Mouse (Mus musculus) stomach, postnatal 0 days (tissue): ENCODE data around the gene Asxl1. TPM values are rescaled to one million over a fixed set of nuclear protein-coding genes. Genes with fewer than 3 reads are reported as not detected.

ENCODE experiments used
- ATAC-seq: fragments of 200-750 bp; cut with Nextera tagmentation; 2 replicates; pipeline ENCODE4 v1.8.0; 2017; ENCODE audit not compliant: low FRiP score, low TSS enrichment
- DNase-seq: peaks from one replicate; pipeline ENCODE4 v3.0.0-alpha.2; 2016; ENCODE audit warnings: low spot score
- H3K27ac ChIP-seq: fragments of 300-500 bp; sonication (generic); replicated peaks from 2 replicates; pipeline ENCODE4 v1.5.1; 2014; ENCODE audit warnings: mild to moderate bottlenecking, control low read depth
- H3K27me3 ChIP-seq: fragments of 300-500 bp; sonication (generic); 2 replicates; pipeline ENCODE4 v1.6.1; 2014; ENCODE audit warnings: low read length; ENCODE audit not compliant: control insufficient read depth, insufficient read depth
- H3K36me3 ChIP-seq: fragments of 300-500 bp; sonication (generic); 2 replicates; pipeline ENCODE4 v1.6.1; 2014; ENCODE audit warnings: low read length, mixed read lengths; ENCODE audit not compliant: control insufficient read depth, insufficient read depth
- H3K4me1 ChIP-seq: fragments of 300-500 bp; sonication (generic); replicated peaks from 2 replicates; pipeline ENCODE4 v1.6.1; 2014; ENCODE audit warnings: antibody characterized with exemption; ENCODE audit not compliant: control insufficient read depth, insufficient read depth
- H3K4me2 ChIP-seq: fragments of 300-500 bp; sonication (generic); replicated peaks from 2 replicates; pipeline ENCODE4 v1.6.1; 2014; ENCODE audit warnings: low read depth, mild to moderate bottlenecking, control low read depth, moderate library complexity
- H3K4me3 ChIP-seq: fragments of 300-500 bp; sonication (generic); 2 replicates; pipeline ENCODE4 v1.5.1; 2014; ENCODE audit warnings: low read depth, low read length, control low read depth
- H3K9ac ChIP-seq: fragments of 300-500 bp; sonication (generic); 2 replicates; pipeline ENCODE4 v1.6.1; 2014; ENCODE audit warnings: mild to moderate bottlenecking, low read length, control low read depth, mixed read lengths
- H3K9me3 ChIP-seq: fragments of 300-500 bp; sonication (generic); 2 replicates; pipeline ENCODE4 v1.6.1; 2016; ENCODE audit warnings: low read length; ENCODE audit not compliant: control insufficient read depth
- CTCF ChIP-seq: IDR thresholded peaks from 2 replicates; pipeline ENCODE4 v1.5.1; 2016; ENCODE audit warnings: antibody characterized with exemption, low read depth, mild to moderate bottlenecking, moderate library complexity
- EP300 ChIP-seq: optimal IDR thresholded peaks from 2 replicates; pipeline ENCODE3; 2016; ENCODE audit warnings: antibody characterized with exemption
- WGBS: fragments of 180-500 bp; shearing (Covaris S2); extraction: QIAGEN DNeasy Blood & Tissue Kit; methylation state at CpG from one replicate; pipeline ENCODE4 v1.1.7; 2014; 5-methylcytosine and 5-hydroxymethylcytosine counted together
- polyA plus RNA-seq: library from polyadenylated mRNA; unstranded; fragments of >200 nt; fragmentation: Nextera tagmentation; extraction: Ambion mirVana; gene quantifications from 2 replicates; pipeline ENCODE4 v1.2.1, GENCODE M21; 2015

The Asxl1 gene
- polyA plus RNA-seq, 1 experiment from 2014 or later = 5.9 TPM

DNA sequence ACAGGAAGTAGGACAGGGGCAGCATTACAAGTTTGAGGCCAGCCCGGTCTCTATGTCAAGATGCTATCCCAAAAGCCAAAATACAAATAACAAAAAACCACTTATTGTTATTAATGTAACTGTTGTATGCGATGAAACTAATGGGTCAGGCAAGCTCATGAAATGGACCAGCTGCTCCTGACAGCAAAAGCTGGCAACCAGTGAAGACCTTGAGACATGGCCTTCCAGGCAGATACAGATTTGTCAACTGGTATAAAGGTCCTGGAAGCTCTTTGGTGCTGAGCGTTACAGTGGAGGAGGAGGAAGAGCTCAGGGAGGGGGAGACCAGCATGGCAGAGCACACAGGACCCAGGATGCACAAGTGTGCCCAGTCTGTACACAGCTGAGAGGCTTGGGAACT lies 102.1 kb downstream of the Asxl1 start:
- 66% methylated on average over 3 of the region's 3 CpGs for WGBS
- no peak overlapping the region for H3K27ac ChIP-seq
- H3K4me2 ChIP-seq = no peak overlapping the region
- H3K4me3 ChIP-seq = no peak overlapping the region
- ATAC-seq = no peak
- H3K36me3 ChIP-seq = no peaks in the 10 kb centered on the region
- TF ChIP-seq EP300 = no peak
- no peak for TF ChIP-seq CTCF
- DNase-seq = no peak
- no peak overlapping the region for H3K9ac ChIP-seq
- no peaks in the 10 kb centered on the region for H3K9me3 ChIP-seq
- H3K27me3 ChIP-seq = no peaks in the 10 kb centered on the region
- 0 out of 2 replicates have a peak, but pooled peaks cover 1% of the 10 kb centered on the region for H3K4me1 ChIP-seq

DNA sequence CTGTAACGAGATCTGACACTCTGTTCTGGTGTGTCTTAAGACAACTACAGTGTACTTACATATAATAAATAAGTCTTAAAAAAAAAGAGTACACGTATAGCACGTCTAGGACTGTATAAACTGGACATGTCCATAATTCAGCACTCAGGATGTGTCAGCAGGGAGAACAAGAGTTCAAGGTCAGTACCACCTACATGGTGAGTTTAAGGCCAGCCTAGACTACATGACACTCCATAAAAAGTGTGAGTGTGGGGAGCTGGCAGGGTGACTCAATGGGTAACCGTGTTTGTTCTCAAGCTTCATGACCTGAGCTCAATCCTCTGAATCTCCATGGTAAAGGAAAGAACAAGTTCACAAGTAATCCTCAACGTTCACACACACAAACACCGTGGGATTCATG lies 102.9 kb downstream of the Asxl1 start:
- no peak for DNase-seq

More for the DNA sequence above, 102.9 kb downstream of the Asxl1 start:
- WGBS = 82% methylated on average over 6 of the region's 6 CpGs
- Histone ChIP-seq H3K4me3 (no peak overlapping the region), H3K9ac (no peak overlapping the region), H3K27me3 (no peaks in the 10 kb centered on the region), H3K4me2 (no peak overlapping the region), H3K36me3 (no peaks in the 10 kb centered on the region), H3K9me3 (no peaks in the 10 kb centered on the region), H3K27ac (no peak overlapping the region), H3K4me1 (no peaks in the 10 kb centered on the region)
- TF ChIP-seq CTCF (no peak), EP300 (no peak)
- ATAC-seq = no peak

Other genes with a start within 250 kb of the Asxl1 start
- gene Hck, start 237.4 kb upstream of the Asxl1 start, polyA plus RNA-seq = 3.2 and 3.6 TPM in 2 replicates
- 44.0 and 45.6 TPM in 2 replicates for gene Tm9sf4, start 184.5 kb upstream of the Asxl1 start, polyA plus RNA-seq
- gene Tspyl3, start 120.4 kb upstream of the Asxl1 start, polyA plus RNA-seq = 3.3 and 3.4 TPM in 2 replicates
- gene Plagl2, start 104.4 kb upstream of the Asxl1 start, polyA plus RNA-seq = 6.9 and 7.7 TPM in 2 replicates
- gene Pofut1, start 104.3 kb upstream of the Asxl1 start, polyA plus RNA-seq = 2.6 and 2.7 TPM in 2 replicates
- gene Kif3b, start 54.4 kb upstream of the Asxl1 start, polyA plus RNA-seq = 3.1 and 3.2 TPM in 2 replicates
- gene 4930404H24Rik, start 147.0 kb downstream of the Asxl1 start, polyA plus RNA-seq = not detected in 2 replicates
- gene Nol4l, start 184.1 kb downstream of the Asxl1 start, polyA plus RNA-seq = 4.4 and 4.8 TPM in 2 replicates